Mouse (Mus musculus) E14TG2a.4 (cell line): Measurements from ENCODE around the gene Gadl1.

Experiments used
- H3K27me3 ChIP-seq: 2 replicates; pipeline ENCODE4 v1.6.1; 2014; ENCODE audit warnings: low read length, control low read depth; ENCODE audit not compliant: insufficient read depth
- H3K36me3 ChIP-seq: 2 replicates; pipeline ENCODE4 v1.6.1; 2014; ENCODE audit warnings: low read length, control low read depth; ENCODE audit not compliant: insufficient read depth
- H3K4me1 ChIP-seq: replicated peaks from 2 replicates; pipeline ENCODE4 v1.6.1; 2014; ENCODE audit warnings: low read depth, low read length, control low read depth
- H3K4me3 ChIP-seq: replicated peaks from 2 replicates; pipeline ENCODE4 v1.5.1; 2014; ENCODE audit warnings: mild to moderate bottlenecking, low read length
- H3K9me3 ChIP-seq: 2 replicates; pipeline ENCODE4 v1.6.1; 2014; ENCODE audit warnings: low read length, control low read depth
- CTCF ChIP-seq: conservative IDR thresholded peaks from 2 replicates; pipeline ENCODE4 v1.5.1; 2014; ENCODE audit warnings: low read length
- NANOG ChIP-seq: IDR thresholded peaks from 2 replicates; pipeline ENCODE4 v1.6.1; 2014; ENCODE audit warnings: borderline replicate concordance, low read length, mixed read lengths
- POU5F1 ChIP-seq: IDR thresholded peaks from 2 replicates; pipeline ENCODE4 v1.6.1; 2014; ENCODE audit warnings: low read length, borderline replicate concordance

Gadl1 gene

DNA sequence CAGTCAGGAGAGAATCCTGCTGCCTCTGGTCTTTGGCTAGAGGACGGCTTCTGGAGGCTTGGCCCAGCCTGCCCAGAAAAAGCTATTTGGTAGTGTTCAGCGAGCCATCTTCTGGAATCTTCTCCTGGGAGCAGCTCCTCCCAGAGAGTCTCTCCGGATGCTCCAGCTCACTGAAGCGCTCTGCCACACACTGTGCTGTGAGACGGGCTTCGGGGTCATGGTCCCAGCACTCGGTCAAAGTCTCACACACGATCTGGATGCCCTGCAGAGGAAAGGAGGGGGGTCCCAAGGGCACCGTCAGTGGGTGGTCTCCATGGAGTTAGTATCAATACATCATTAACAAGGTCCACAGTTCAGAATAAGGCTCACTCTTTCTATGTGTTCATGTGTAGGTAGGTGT lies 181.0 kb downstream of the Gadl1 start:
- no peaks in the 10 kb centered on the region for H3K9me3 ChIP-seq
- H3K4me1 ChIP-seq, result peaks cover 6% of the 10 kb centered on the region
- H3K27me3 ChIP-seq, result no peaks in the 10 kb centered on the region
- no peak for TF ChIP-seq NANOG
- TF ChIP-seq POU5F1, result no peak
- no peak for TF ChIP-seq CTCF
- H3K4me3 ChIP-seq, result no peak overlapping the region
- no peaks in the 10 kb centered on the region for H3K36me3 ChIP-seq

DNA sequence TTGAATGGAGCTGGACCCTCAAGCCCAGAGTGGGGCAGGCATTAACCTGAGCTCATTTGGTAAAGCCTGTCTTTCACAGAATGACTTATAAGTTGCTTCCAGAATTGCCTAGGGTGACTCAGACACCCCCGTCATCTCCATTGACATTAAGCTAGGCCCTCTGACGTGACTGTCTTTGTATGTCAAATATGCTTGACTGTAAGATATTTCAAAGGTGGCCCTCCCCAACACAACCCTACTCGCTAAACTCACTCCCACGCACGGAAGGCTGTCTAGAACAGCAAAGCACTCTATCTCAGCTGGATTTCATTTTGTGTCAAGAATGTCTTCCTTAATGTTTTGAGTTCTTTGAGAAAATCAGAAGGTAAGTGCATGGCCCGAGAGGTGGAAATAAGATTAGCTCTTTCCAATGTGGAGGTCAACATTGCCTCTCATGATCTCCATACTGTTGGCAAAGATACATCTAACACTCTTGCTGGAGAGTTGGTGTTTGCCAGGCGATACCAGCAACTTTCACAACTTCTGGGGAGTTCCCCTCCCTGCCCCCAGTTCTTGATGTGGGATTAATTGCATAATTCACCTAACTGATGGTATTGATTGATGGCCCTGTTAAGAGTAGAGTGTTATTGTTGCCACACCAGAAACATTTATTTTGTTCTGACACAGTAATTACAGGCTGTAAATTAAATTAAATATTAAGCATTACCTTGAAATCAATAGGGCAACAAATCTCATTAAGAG lies 182.0 kb downstream of the Gadl1 start:
- H3K9me3 ChIP-seq, result no peaks in the 10 kb centered on the region
- no peak overlapping the region for H3K4me3 ChIP-seq
- H3K4me1 ChIP-seq, result peaks cover 4% of the 10 kb centered on the region; the same call in 1 of the 2 replicates
- TF ChIP-seq NANOG (no peak), POU5F1 (no peak), CTCF (no peak)
- no peaks in the 10 kb centered on the region for H3K27me3 ChIP-seq
- H3K36me3 ChIP-seq, result no peaks in the 10 kb centered on the region

DNA sequence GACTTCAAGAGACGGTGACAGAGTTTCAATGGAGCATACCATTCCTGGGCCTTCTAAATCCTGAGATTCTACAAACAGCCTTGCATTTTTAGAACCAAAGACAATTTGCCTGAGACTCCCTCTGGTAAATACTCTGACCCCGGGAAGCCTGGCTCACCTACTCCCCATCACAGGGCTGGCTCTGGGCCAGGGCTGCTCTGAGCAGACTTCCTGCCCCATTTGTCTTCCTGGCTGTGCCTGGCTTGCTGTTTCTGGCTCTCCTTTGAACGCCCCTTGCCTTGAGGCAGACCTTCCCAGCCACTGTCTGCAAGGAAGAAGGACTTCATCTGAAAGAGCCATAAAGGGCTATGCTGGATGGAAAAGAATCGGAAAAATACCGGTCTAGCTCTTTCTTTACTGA lies 182.7 kb downstream of the Gadl1 start:
- TF ChIP-seq NANOG (no peak), POU5F1 (no peak), CTCF (no peak)
- Histone ChIP-seq H3K4me1 (peaks cover 4% of the 10 kb centered on the region; the same call in 1 of the 2 replicates), H3K9me3 (no peaks in the 10 kb centered on the region), H3K36me3 (no peaks in the 10 kb centered on the region), H3K27me3 (no peaks in the 10 kb centered on the region), H3K4me3 (no peak overlapping the region)

DNA sequence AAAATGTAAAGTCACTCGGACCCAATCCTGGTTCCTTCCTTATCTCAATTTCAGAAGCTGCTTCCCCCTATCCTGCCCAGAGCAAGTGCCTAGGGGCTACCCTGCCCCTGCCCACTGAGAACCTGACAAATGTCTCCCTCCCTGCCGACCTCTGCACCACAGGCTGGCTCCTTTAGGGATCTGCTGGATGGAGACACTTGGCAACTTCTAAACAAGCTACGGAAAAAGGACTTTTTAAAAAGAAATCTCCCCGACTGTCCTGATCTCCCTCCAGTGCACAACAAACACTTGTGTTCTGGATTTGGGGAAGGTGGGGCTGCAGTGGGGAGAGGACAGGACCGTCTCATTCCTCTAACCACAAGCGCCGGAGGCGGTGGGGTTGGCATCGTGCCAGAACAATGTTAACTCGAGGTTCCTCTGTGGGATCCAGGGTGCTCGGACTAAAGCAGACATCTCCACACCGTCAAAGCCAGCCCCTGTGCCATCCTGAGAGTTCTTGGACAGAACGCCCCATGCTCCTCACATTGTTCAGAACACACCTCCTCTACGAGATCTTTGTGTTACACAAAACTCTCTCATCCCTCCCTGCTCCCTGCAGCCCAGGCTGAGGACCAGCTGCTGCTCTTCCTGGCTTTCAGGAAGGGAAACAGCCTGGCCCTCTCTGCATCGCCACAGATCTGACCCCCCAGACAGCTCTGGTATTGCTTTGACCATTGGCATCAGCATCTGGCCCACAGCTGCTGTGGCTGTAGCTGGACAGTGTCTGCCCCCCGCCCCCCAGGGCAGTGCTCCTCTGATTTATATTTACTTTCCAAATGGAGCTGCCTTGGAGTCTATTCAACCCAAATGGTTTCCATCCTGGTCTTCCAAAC lies 189.7 kb downstream of the Gadl1 start:
- H3K4me1 ChIP-seq, result no peaks in the 10 kb centered on the region
- no peaks in the 10 kb centered on the region for H3K9me3 ChIP-seq
- TF ChIP-seq NANOG, result no peak
- no peak for TF ChIP-seq CTCF
- no peak for TF ChIP-seq POU5F1
- H3K27me3 ChIP-seq, result peaks cover 6% of the 10 kb centered on the region; the same call in 1 of the 2 replicates
- H3K36me3 ChIP-seq, result no peaks in the 10 kb centered on the region
- H3K4me3 ChIP-seq, result no peak overlapping the region

DNA sequence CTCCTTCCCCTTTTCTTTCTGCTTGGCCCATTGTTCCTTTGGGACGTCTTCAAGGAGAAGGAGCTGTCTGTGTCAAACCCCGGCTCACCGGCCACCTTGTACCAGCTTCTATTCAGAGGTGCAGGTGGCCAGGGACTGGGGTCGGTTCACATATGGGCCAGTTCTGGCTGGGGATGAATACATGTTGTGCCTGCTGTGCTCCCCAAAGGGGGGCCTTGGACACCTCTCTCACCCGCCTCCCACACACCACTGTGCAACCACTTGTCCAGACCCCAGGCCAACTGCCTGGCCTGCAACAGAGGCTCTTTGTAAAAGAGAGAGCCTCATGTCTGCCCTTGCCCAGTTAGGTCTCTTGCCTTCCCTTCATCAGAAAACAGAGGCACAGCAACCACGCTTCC lies 190.3 kb downstream of the Gadl1 start:
- H3K36me3 ChIP-seq, result no peaks in the 10 kb centered on the region
- peaks cover 6% of the 10 kb centered on the region; the same call in 1 of the 2 replicates for H3K27me3 ChIP-seq
- H3K4me3 ChIP-seq, result no peak overlapping the region
- TF ChIP-seq NANOG (no peak), POU5F1 (no peak), CTCF (no peak)
- no peaks in the 10 kb centered on the region for H3K4me1 ChIP-seq
- H3K9me3 ChIP-seq, result no peaks in the 10 kb centered on the region

DNA sequence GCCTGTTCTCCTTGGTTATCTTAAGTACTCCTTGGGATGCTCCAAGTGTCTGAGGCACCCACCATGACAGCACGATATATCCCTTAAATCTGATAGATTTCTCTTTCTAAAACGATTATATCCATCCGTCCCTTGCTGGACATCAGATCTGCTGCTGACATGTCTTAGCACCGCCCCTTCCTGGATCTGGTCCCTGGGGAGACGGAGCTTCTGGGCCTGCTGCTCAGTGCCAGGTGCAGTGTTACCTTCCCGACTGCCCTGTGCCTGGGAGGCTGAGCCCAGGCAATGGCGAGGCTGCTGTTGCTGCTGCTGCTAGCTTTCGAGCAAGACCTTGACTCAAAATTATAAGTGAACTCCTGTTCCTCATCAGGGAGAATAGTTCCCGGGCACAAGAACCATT lies 190.8 kb downstream of the Gadl1 start:
- no peaks in the 10 kb centered on the region for H3K4me1 ChIP-seq
- H3K27me3 ChIP-seq, result peaks cover 6% of the 10 kb centered on the region; the same call in 1 of the 2 replicates
- no peak overlapping the region for H3K4me3 ChIP-seq
- TF ChIP-seq NANOG (no peak), CTCF (no peak), POU5F1 (no peak)
- no peaks in the 10 kb centered on the region for H3K9me3 ChIP-seq
- no peaks in the 10 kb centered on the region for H3K36me3 ChIP-seq

DNA sequence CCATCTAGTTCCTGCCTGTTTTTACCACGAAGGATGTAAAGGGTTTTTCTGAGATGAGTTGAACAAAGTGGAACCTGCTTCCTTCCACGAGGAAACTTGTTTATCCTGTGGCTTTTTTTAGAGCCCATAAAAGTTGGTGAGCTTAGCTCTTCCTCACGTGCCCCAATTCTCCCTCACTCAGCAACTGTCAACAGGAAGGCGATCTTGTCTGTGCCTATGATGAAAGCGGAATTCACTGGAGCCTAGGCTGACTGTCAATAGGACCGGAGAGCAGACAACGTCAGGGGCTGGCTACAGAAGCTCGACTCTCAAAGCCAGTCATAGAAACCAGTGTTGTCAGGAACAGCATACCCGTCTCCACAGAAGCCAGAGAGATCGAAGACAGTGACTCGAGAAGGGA lies 192.6 kb downstream of the Gadl1 start:
- Histone ChIP-seq H3K4me3 (no peak overlapping the region), H3K9me3 (no peaks in the 10 kb centered on the region), H3K27me3 (peaks cover 6% of the 10 kb centered on the region; the same call in 1 of the 2 replicates), H3K4me1 (no peaks in the 10 kb centered on the region), H3K36me3 (no peaks in the 10 kb centered on the region)
- TF ChIP-seq NANOG, result no peak
- TF ChIP-seq POU5F1, result no peak
- TF ChIP-seq CTCF, result no peak

DNA sequence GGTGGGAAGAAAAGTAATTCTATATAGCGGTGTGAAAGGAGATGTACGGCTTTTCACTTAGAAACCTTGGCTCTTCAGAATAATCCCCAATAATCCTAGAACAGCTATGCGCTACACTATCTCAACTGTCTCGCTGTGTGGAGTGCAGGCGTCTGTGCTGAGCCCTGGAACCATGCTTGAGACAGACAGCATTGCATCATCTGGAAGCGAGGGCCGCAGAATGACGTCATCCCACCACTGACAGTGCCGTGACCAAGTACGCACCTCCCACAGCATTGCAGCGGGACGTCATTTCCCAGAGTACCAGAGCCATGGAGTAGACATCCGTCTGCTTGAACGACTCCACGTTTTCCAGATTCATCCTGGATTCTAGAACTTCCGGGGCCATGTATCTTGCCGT lies 195.5 kb downstream of the Gadl1 start:
- 0 out of 2 replicates have a peak, but pooled peaks cover 3% of the 10 kb centered on the region for H3K27me3 ChIP-seq
- TF ChIP-seq CTCF (no peak), NANOG (no peak), POU5F1 (no peak)
- no peak overlapping the region for H3K4me3 ChIP-seq
- no peaks in the 10 kb centered on the region for H3K36me3 ChIP-seq
- H3K4me1 ChIP-seq, result no peaks in the 10 kb centered on the region
- H3K9me3 ChIP-seq, result no peaks in the 10 kb centered on the region
